Mouse (Mus musculus): ENCODE data around the gene Tnnt1. TPM values are rescaled to one million over a fixed set of nuclear protein-coding genes. Genes with fewer than 3 reads are reported as not detected.

The Tnnt1 gene
- total and polyA plus RNA-seq, 2 experiments from 2014 or later: 27.4 to 93.7 TPM

GRCm38 (mm10) chr7:4503100-4503499 lies 13.1 kb downstream of the Tnnt1 start:
- 71% methylated on average over 4 of the region's 4 CpGs for WGBS
- no peak for ATAC-seq (ENCODE audit: insufficient read depth, low read depth)
- no peaks in the 10 kb centered on the region for H3K36me3 ChIP-seq (replicated peaks; ENCODE audit: control insufficient read depth, insufficient read depth, low read length)
- no peak overlapping the region for H3K27ac ChIP-seq (ENCODE audit: low read depth)
- H3K9me3 ChIP-seq (replicated peaks; ENCODE audit: control insufficient read depth, low read length): no peaks in the 10 kb centered on the region
- peaks cover 26% of the 10 kb centered on the region for H3K4me1 ChIP-seq (ENCODE audit: control insufficient read depth, insufficient read depth)
- H3K27me3 ChIP-seq (ENCODE audit: control insufficient read depth, insufficient read depth, low read length): no peaks in the 10 kb centered on the region
- H3K9ac ChIP-seq (replicated peaks; ENCODE audit: low read depth, low read length): no peak overlapping the region
- TF ChIP-seq EP300 (IDR thresholded peaks at IDR 0.05; ENCODE audit: low read depth) (no peak), CTCF (IDR thresholded peaks at IDR 0.05; ENCODE audit: low read depth) (no peak)
- H3K4me2 ChIP-seq (ENCODE audit: low read depth, low read length): no peak overlapping the region
- DNase-seq (ENCODE audit: low spot score): no peak
- no peak overlapping the region for H3K4me3 ChIP-seq (ENCODE audit: low read depth, low read length)

GRCm38 (mm10) chr7:4502421-4503090 lies 13.6 kb downstream of the Tnnt1 start:
- peaks cover 31% of the 10 kb centered on the region for H3K4me1 ChIP-seq (ENCODE audit: control insufficient read depth, insufficient read depth)
- H3K36me3 ChIP-seq (replicated peaks; ENCODE audit: control insufficient read depth, insufficient read depth, low read length): peaks cover 2% of the 10 kb centered on the region; the same call in 1 of the 2 replicates
- no peaks in the 10 kb centered on the region for H3K9me3 ChIP-seq (replicated peaks; ENCODE audit: control insufficient read depth, low read length)
- no peaks in the 10 kb centered on the region for H3K27me3 ChIP-seq (ENCODE audit: control insufficient read depth, insufficient read depth, low read length)
- H3K9ac ChIP-seq (replicated peaks; ENCODE audit: low read depth, low read length): peak overlapping the region; percentile 99; the same call in 1 of the 2 replicates
- peak overlapping the region; percentile 97 for H3K4me3 ChIP-seq (ENCODE audit: low read depth, low read length)
- TF ChIP-seq EP300 (IDR thresholded peaks at IDR 0.05; ENCODE audit: low read depth) (no peak), CTCF (IDR thresholded peaks at IDR 0.05; ENCODE audit: low read depth) (no peak)
- ATAC-seq (ENCODE audit: insufficient read depth, low read depth): no peak
- WGBS: 6% methylated on average over 14 of the region's 14 CpGs
- no peak for DNase-seq (ENCODE audit: low spot score)
- peak overlapping the region; percentile 89 for H3K4me2 ChIP-seq (ENCODE audit: low read depth, low read length)
- peak overlapping the region; percentile 95 for H3K27ac ChIP-seq (ENCODE audit: low read depth)

- H3K9ac ChIP-seq (replicated peaks; ENCODE audit: low read depth, low read length): peak within 1 kb of the TSS; percentile 99
- peaks cover 10% of the 10 kb centered on the region for H3K36me3 ChIP-seq (replicated peaks; ENCODE audit: control insufficient read depth, insufficient read depth, low read length)
- H3K27me3 ChIP-seq (ENCODE audit: control insufficient read depth, insufficient read depth, low read length): no peaks in the 10 kb centered on the region
- WGBS: under 1% methylated on average over 46 of the region's 62 CpGs
- H3K4me2 ChIP-seq (ENCODE audit: low read depth, low read length): peak within 1 kb of the TSS; percentile 89
- H3K9me3 ChIP-seq (replicated peaks; ENCODE audit: control insufficient read depth, low read length): no peaks in the 10 kb centered on the region
- peak within 1 kb of the TSS; percentile 97 for H3K4me3 ChIP-seq (ENCODE audit: low read depth, low read length)
- DNase-seq (ENCODE audit: low spot score): peak; percentile 91
- TF ChIP-seq EP300 (IDR thresholded peaks at IDR 0.05; ENCODE audit: low read depth) (no peak; the same call in 1 of the 2 replicates), CTCF (IDR thresholded peaks at IDR 0.05; ENCODE audit: low read depth) (no peak)
- H3K4me1 ChIP-seq (ENCODE audit: control insufficient read depth, insufficient read depth): peaks cover 33% of the 10 kb centered on the region
- peak within 1 kb of the TSS; percentile 95 for H3K27ac ChIP-seq (ENCODE audit: low read depth)
- ATAC-seq (ENCODE audit: insufficient read depth, low read depth): peak; percentile 93
Observed at GRCm38 (mm10) chr7:4501558-4502397, 14.4 kb downstream of the Tnnt1 start, which contains the start of gene Ppp1r12c. Gene Ppp1r12c, minus strand, starts transcription at chr7:4501680.

GRCm38 (mm10) chr7:4500892-4501471 lies 15.2 kb downstream of the Tnnt1 start:
- peaks cover 33% of the 10 kb centered on the region for H3K4me1 ChIP-seq (ENCODE audit: control insufficient read depth, insufficient read depth)
- DNase-seq (ENCODE audit: low spot score): peak; percentile 13
- no peaks in the 10 kb centered on the region for H3K9me3 ChIP-seq (replicated peaks; ENCODE audit: control insufficient read depth, low read length)
- peak overlapping the region; percentile 95 for H3K27ac ChIP-seq (ENCODE audit: low read depth)
- peak overlapping the region; percentile 99 for H3K9ac ChIP-seq (replicated peaks; ENCODE audit: low read depth, low read length)
- H3K4me3 ChIP-seq (ENCODE audit: low read depth, low read length): peak overlapping the region; percentile 97
- peak; percentile 18 for ATAC-seq (ENCODE audit: insufficient read depth, low read depth)
- H3K4me2 ChIP-seq (ENCODE audit: low read depth, low read length): peak overlapping the region; percentile 89
- 1% methylated on average over 18 of the region's 52 CpGs for WGBS
- no peaks in the 10 kb centered on the region for H3K27me3 ChIP-seq (ENCODE audit: control insufficient read depth, insufficient read depth, low read length)
- TF ChIP-seq EP300 (IDR thresholded peaks at IDR 0.05; ENCODE audit: low read depth) (no peak), CTCF (IDR thresholded peaks at IDR 0.05; ENCODE audit: low read depth) (no peak)
- H3K36me3 ChIP-seq (replicated peaks; ENCODE audit: control insufficient read depth, insufficient read depth, low read length): peaks cover 18% of the 10 kb centered on the region

GRCm38 (mm10) chr7:4499034-4499433 lies 17.1 kb downstream of the Tnnt1 start:
- H3K36me3 ChIP-seq (replicated peaks; ENCODE audit: control insufficient read depth, insufficient read depth, low read length): peaks cover 36% of the 10 kb centered on the region
- H3K4me1 ChIP-seq (ENCODE audit: control insufficient read depth, insufficient read depth): peaks cover 33% of the 10 kb centered on the region
- no peak for TF ChIP-seq EP300 (IDR thresholded peaks at IDR 0.05; ENCODE audit: low read depth)
- TF ChIP-seq CTCF (IDR thresholded peaks at IDR 0.05; ENCODE audit: low read depth): no peak
- WGBS: 53% methylated on average over 4 of the region's 4 CpGs
- ATAC-seq (ENCODE audit: insufficient read depth, low read depth) (no peak), DNase-seq (ENCODE audit: low spot score) (no peak)
- H3K4me2 ChIP-seq (ENCODE audit: low read depth, low read length): peak overlapping the region; percentile 89
- no peaks in the 10 kb centered on the region for H3K9me3 ChIP-seq (replicated peaks; ENCODE audit: control insufficient read depth, low read length)
- H3K9ac ChIP-seq (replicated peaks; ENCODE audit: low read depth, low read length): peak overlapping the region; percentile 45; the same call in 1 of the 2 replicates
- H3K4me3 ChIP-seq (ENCODE audit: low read depth, low read length): peak overlapping the region; percentile 25
- H3K27me3 ChIP-seq (ENCODE audit: control insufficient read depth, insufficient read depth, low read length): no peaks in the 10 kb centered on the region
- peak overlapping the region; percentile 51 for H3K27ac ChIP-seq (ENCODE audit: low read depth)

Measured in heart, postnatal 0 days (tissue).